Mouse (Mus musculus): ENCODE results near the gene Gpr182. TPM values are rescaled to one million over a fixed set of nuclear protein-coding genes. Genes with fewer than 3 reads are reported as not detected.

Gene Gpr182
- polyA plus RNA-seq, 1 experiment from 2014 or later: 11.2 TPM

- Histone ChIP-seq H3K27me3 (replicated peaks) (no peaks in the 10 kb centered on the region), H3K36me3 (peaks cover 14% of the 10 kb centered on the region), H3K4me2 (0 out of 2 replicates have a peak overlapping the region, but pooled peaks have one; percentile 20), H3K4me1 (peaks cover 82% of the 10 kb centered on the region), H3K9ac (no peak overlapping the region), H3K9me3 (replicated peaks) (no peaks in the 10 kb centered on the region), H3K4me3 (no peak overlapping the region), H3K27ac (peak overlapping the region; percentile 20; the same call in 1 of the 2 replicates)
- no peak for ATAC-seq
- 13% methylated on average over 2 of the region's 2 CpGs for WGBS (ENCODE audit: insufficient replicate concordance)
These were observed 14.0 kb downstream of the Gpr182 start for GRCm38 (mm10) chr10:127737552-127737951.

DNA sequence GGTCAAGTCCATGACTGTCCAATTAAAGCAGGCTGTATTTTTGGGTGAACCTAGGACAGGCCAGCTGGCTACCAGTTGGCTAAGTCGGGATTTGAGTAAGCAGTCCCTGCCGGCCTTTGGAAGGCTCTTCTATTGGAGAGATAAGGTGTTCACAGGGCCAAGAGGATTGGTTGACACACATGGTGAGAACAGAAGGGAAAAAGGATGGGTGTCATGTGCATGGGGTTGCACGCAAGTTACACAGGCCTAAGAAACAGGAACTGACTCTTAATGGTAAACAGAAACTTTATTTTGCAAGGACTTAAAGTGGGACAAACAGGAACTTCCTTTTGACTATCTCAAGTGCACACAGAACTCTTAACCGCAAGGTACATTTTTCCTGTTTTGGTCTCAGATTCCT is 14.6 kb downstream of the Gpr182 start:
- no peaks in the 10 kb centered on the region for H3K27me3 ChIP-seq (replicated peaks)
- H3K36me3 ChIP-seq: peaks cover 8% of the 10 kb centered on the region
- WGBS (ENCODE audit: insufficient replicate concordance): 31% methylated on average over 4 of the region's 4 CpGs
- H3K9me3 ChIP-seq (replicated peaks): no peaks in the 10 kb centered on the region
- ATAC-seq: no peak
- peak overlapping the region; percentile 23 for H3K27ac ChIP-seq
- H3K4me2 ChIP-seq: peak overlapping the region; percentile 20; the same call in 1 of the 2 replicates
- no peak overlapping the region for H3K9ac ChIP-seq
- peaks cover 87% of the 10 kb centered on the region for H3K4me1 ChIP-seq
- H3K4me3 ChIP-seq: no peak overlapping the region

DNA sequence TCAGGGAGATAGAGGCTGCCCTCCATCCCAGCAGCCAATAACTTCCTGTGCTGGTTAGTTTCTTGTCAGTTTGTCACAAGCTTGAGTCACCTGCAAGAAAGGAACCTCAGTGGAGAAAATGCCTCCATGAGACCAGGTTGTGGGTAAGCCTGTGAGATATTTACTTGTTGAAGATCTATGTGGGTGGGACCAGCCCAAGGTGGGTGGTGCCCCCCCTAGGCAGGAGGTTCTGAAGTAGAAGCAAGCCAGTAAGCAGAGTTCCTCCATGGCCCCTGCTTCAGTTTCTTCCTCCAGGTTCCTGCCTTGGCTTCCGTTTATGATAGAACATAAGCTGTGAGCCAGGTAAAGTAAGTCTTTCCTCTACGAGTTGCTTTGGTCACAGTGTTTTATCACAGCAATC is 15.3 kb downstream of the Gpr182 start:
- H3K9ac ChIP-seq: no peak overlapping the region
- WGBS (ENCODE audit: insufficient replicate concordance): 54% methylated on average over 2 of the region's 2 CpGs
- no peaks in the 10 kb centered on the region for H3K9me3 ChIP-seq (replicated peaks)
- peak overlapping the region; percentile 23 for H3K27ac ChIP-seq
- H3K27me3 ChIP-seq (replicated peaks): no peaks in the 10 kb centered on the region
- no peak overlapping the region for H3K4me2 ChIP-seq
- H3K4me1 ChIP-seq: peaks cover 93% of the 10 kb centered on the region
- peaks cover 2% of the 10 kb centered on the region for H3K36me3 ChIP-seq
- ATAC-seq: no peak
- no peak overlapping the region for H3K4me3 ChIP-seq

DNA sequence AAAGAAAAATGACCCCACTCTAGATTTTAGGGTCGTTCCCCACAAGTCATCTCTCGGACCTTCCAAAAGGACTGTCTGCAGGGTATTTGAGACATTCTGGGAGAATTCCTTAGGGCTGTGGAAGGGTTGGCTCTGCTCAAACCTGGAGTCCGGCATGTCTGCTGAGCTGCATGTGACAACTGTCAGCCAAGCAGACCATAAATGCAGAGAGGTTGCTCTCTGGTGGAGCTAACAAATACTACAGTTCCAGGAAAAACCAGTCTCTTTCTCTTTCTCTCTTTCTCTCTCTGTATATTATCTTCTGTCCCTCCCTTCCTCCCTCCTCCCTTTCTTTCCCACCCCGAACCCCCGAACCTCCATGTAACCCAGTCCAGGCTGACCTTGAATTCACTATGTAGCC is 17.1 kb downstream of the Gpr182 start:
- H3K4me1 ChIP-seq: peaks cover 95% of the 10 kb centered on the region
- no peak overlapping the region for H3K9ac ChIP-seq
- no peak for ATAC-seq
- no peak overlapping the region for H3K27ac ChIP-seq
- no peak overlapping the region for H3K4me2 ChIP-seq
- H3K27me3 ChIP-seq (replicated peaks): no peaks in the 10 kb centered on the region; the same call in 1 of the 2 replicates
- no peaks in the 10 kb centered on the region for H3K36me3 ChIP-seq
- 31% methylated on average over 5 of the region's 5 CpGs for WGBS (ENCODE audit: insufficient replicate concordance)
- H3K9me3 ChIP-seq (replicated peaks): no peaks in the 10 kb centered on the region
- no peak overlapping the region for H3K4me3 ChIP-seq

GRCm38 (mm10) chr10:127731397-127731796 is 20.1 kb downstream of the Gpr182 start:
- Histone ChIP-seq H3K36me3 (no peaks in the 10 kb centered on the region), H3K27ac (peak overlapping the region; percentile 89), H3K27me3 (replicated peaks) (peaks cover 22% of the 10 kb centered on the region), H3K9ac (0 out of 2 replicates have a peak overlapping the region, but pooled peaks have one; percentile 13), H3K4me1 (peaks cover 88% of the 10 kb centered on the region), H3K4me3 (no peak overlapping the region), H3K4me2 (peak overlapping the region; percentile 48), H3K9me3 (replicated peaks) (no peaks in the 10 kb centered on the region)
- 31% methylated on average over 5 of the region's 5 CpGs for WGBS (ENCODE audit: insufficient replicate concordance)
- no peak for ATAC-seq

DNA sequence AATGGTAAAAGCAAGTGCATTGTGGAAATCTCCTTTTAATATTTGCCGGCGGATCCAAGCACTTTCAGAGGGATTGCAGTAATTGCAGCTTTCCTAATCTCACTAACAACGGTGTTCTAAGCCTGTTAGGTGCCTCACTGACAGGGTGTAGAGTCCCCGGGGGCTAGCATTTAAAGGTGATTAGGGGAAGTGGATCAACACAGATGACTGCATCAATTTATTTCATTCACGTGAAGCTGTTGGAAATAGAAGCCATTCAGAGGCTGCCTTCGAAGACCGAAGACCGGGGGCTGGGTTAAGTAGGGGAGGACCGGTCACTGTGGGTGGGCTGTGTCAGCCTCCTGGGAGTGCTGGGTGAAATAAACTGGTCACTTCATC is 20.6 kb downstream of the Gpr182 start:
- WGBS (ENCODE audit: insufficient replicate concordance): 56% methylated on average over 9 of the region's 9 CpGs
- H3K4me1 ChIP-seq: peaks cover 84% of the 10 kb centered on the region
- no peaks in the 10 kb centered on the region for H3K36me3 ChIP-seq
- ATAC-seq: no peak
- peak overlapping the region; percentile 48 for H3K4me2 ChIP-seq
- peaks cover 25% of the 10 kb centered on the region for H3K27me3 ChIP-seq (replicated peaks)
- no peak overlapping the region for H3K4me3 ChIP-seq
- H3K9me3 ChIP-seq (replicated peaks): no peaks in the 10 kb centered on the region
- peak overlapping the region; percentile 13; the same call in 1 of the 2 replicates for H3K9ac ChIP-seq
- peak overlapping the region; percentile 89 for H3K27ac ChIP-seq

- H3K9ac ChIP-seq: peak overlapping the region; percentile 18
- peaks cover 84% of the 10 kb centered on the region for H3K4me1 ChIP-seq
- peaks cover 30% of the 10 kb centered on the region for H3K27me3 ChIP-seq (replicated peaks)
- no peaks in the 10 kb centered on the region for H3K9me3 ChIP-seq (replicated peaks)
- H3K4me2 ChIP-seq: peak overlapping the region; percentile 48
- no peaks in the 10 kb centered on the region for H3K36me3 ChIP-seq
- 32% methylated on average over 11 of the region's 11 CpGs for WGBS (ENCODE audit: insufficient replicate concordance)
- peak overlapping the region; percentile 89 for H3K27ac ChIP-seq
- H3K4me3 ChIP-seq: no peak overlapping the region
- peak; percentile 92 for ATAC-seq
These were observed 21.1 kb downstream of the Gpr182 start for GRCm38 (mm10) chr10:127730285-127730932.

- Histone ChIP-seq H3K4me1 (peaks cover 81% of the 10 kb centered on the region), H3K9me3 (replicated peaks) (no peaks in the 10 kb centered on the region), H3K27ac (no peak overlapping the region), H3K27me3 (replicated peaks) (peaks cover 48% of the 10 kb centered on the region), H3K4me3 (no peak overlapping the region), H3K9ac (no peak overlapping the region), H3K4me2 (peak overlapping the region; percentile 15), H3K36me3 (no peaks in the 10 kb centered on the region)
- 73% methylated on average over 8 of the region's 8 CpGs for WGBS (ENCODE audit: insufficient replicate concordance)
- ATAC-seq: no peak
These were observed 23.1 kb downstream of the Gpr182 start for GRCm38 (mm10) chr10:127728437-127728836.

GRCm38 (mm10) chr10:127725136-127725535 is 26.4 kb downstream of the Gpr182 start:
- Histone ChIP-seq H3K9me3 (replicated peaks) (no peaks in the 10 kb centered on the region), H3K9ac (no peak overlapping the region; the same call in 1 of the 2 replicates), H3K4me2 (peak overlapping the region; percentile 40), H3K36me3 (no peaks in the 10 kb centered on the region), H3K27ac (no peak overlapping the region), H3K27me3 (replicated peaks) (peaks cover 81% of the 10 kb centered on the region), H3K4me3 (peak overlapping the region; percentile 15; the same call in 1 of the 2 replicates), H3K4me1 (peaks cover 62% of the 10 kb centered on the region)
- peak; percentile 67 for ATAC-seq
- WGBS (ENCODE audit: insufficient replicate concordance): 60% methylated on average over 4 of the region's 4 CpGs

GRCm38 (mm10) chr10:127724178-127724577 is 27.4 kb downstream of the Gpr182 start, which contains the start of gene Tac2:
Gene Tac2 (plus strand): TSS chr10:127724478.
- 55% methylated on average over 3 of the region's 3 CpGs for WGBS (ENCODE audit: insufficient replicate concordance)
- ATAC-seq: no peak
- peak within 1 kb of the TSS; percentile 15; the same call in 1 of the 2 replicates for H3K4me3 ChIP-seq

DNA sequence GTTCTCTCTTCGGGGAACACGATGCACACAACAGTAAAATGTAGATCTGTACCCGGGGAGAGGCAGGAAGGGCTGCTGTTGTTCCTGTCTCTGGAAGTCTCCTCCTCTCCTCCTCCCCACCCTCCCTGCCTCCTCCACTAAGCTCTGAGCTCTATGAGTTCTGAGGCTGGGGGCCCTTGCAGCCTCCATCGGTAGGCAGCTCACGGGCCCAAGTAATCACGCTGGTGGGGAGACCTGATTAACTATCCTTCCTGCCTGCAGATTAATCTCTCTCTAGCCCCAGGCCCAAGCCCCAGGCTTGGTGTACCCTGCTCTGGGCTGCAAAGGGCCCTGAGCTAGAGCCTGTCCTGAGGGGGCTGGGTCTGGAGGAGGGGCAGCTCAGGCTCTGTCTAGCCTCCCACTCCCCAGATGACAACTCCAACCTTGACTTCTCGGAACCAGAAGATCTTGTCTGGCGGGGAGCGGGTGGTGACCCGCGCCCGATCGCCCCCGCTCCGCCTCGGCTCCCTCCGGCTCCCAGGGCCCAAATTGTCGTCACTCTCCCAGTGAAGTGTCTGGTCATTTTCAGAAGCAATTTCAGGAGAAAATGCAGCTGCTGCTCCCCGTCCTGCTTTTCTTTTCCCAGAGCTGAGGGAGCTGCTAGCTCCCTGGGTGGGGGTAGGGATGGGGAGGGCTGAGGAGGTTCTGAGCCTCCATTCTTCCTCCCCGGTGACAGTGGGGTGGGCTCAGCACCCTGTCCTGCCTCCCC is 29.7 kb downstream of the Gpr182 start:
- no peaks in the 10 kb centered on the region for H3K9me3 ChIP-seq (replicated peaks)
- no peaks in the 10 kb centered on the region for H3K36me3 ChIP-seq
- WGBS (ENCODE audit: insufficient replicate concordance): 29% methylated on average over 20 of the region's 20 CpGs
- H3K27me3 ChIP-seq (replicated peaks): peaks cover 88% of the 10 kb centered on the region
- H3K4me1 ChIP-seq: peaks cover 34% of the 10 kb centered on the region
- H3K9ac ChIP-seq: no peak overlapping the region
- no peak overlapping the region for H3K27ac ChIP-seq
- H3K4me2 ChIP-seq: peak overlapping the region; percentile 14; the same call in 1 of the 2 replicates
- no peak for ATAC-seq
- H3K4me3 ChIP-seq: no peak overlapping the region

More at GRCm38 (mm10) chr10:127724178-127724577, 27.4 kb downstream of the Gpr182 start, which contains the start of gene Tac2:
- Histone ChIP-seq H3K4me1 (peaks cover 52% of the 10 kb centered on the region), H3K9me3 (replicated peaks) (no peaks in the 10 kb centered on the region), H3K27ac (no peak within 1 kb of the TSS), H3K9ac (no peak within 1 kb of the TSS; the same call in 1 of the 2 replicates), H3K4me2 (peak within 1 kb of the TSS; percentile 40; the same call in 1 of the 2 replicates), H3K27me3 (replicated peaks) (peaks cover 91% of the 10 kb centered on the region), H3K36me3 (no peaks in the 10 kb centered on the region)

GRCm38 (mm10) chr10:127712736-127713135 is 38.8 kb downstream of the Gpr182 start:
- Histone ChIP-seq H3K9me3 (replicated peaks) (no peaks in the 10 kb centered on the region), H3K9ac (no peak overlapping the region), H3K4me1 (no peaks in the 10 kb centered on the region), H3K4me2 (no peak overlapping the region), H3K4me3 (no peak overlapping the region), H3K27me3 (replicated peaks) (peaks cover 29% of the 10 kb centered on the region; the same call in 1 of the 2 replicates), H3K27ac (no peak overlapping the region), H3K36me3 (no peaks in the 10 kb centered on the region)
- 55% methylated on average over 6 of the region's 6 CpGs for WGBS (ENCODE audit: insufficient replicate concordance)
- no peak for ATAC-seq

Measured in liver, embryonic 12.5 days (tissue).